Mouse (Mus musculus): ENCODE results near the gene Apela. TPM values are rescaled to one million over a fixed set of nuclear protein-coding genes. Genes with fewer than 3 reads are reported as not detected.
A peak's percentile ranks its signal among the peaks of the same experiment; 100 is the strongest.

The Apela gene
- total and polyA plus RNA-seq, 3 experiments, result not detected

DNA sequence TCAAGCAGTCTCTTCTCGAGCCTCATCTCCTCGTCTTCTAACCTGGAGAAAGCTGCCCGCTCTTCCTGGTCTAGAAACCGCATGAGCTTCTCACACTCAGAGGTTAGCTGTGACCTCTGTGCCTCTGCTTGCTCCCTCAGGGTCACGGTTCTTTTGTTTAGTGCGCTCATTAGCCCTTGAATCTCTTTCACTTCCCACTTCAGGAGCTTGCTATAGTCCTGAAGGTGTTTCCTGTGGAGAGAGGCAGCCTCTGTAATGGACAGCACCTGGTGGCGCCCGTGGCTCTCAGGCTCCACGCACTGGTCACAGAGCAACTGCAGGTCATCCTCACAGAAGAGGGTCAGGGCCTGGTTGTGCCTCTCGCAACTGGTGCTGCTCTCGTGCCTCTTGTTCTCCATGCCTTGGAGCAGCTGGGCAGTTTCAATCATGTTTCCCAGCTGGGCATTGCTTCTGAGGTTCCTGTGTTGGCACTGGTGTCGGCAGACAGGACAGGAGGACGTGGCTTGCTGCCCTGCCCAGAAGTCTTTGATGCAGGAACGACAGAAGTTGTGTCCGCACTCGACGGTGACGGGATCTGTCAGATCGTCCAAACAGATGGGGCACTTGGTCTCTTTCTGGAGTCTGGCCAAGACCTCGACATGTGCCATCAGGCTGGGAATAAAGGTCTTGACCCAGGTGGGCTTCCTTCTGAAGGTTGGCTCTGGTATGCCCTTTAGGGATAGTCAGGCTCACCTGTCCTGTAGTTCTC, 53.8 kb downstream of the Apela start:
- TF ChIP-seq ZC3H11A (IDR thresholded peaks at IDR 0.05; ENCODE audit: low read depth, low read length), result no peak
- TF ChIP-seq POLR2A (IDR thresholded peaks at IDR 0.05; ENCODE audit: low read depth, low read length), result no peak
- TF ChIP-seq GABPA (IDR thresholded peaks at IDR 0.05; ENCODE audit: insufficient replicate concordance, low read depth, low read length), result no peak
- TF ChIP-seq MAFK (IDR thresholded peaks at IDR 0.05; ENCODE audit: insufficient replicate concordance, low read length), result 0 out of 2 replicates have a peak, but pooled peaks have one; percentile 37
- TF ChIP-seq UBTF (IDR thresholded peaks at IDR 0.05; ENCODE audit: low read depth, low read length), result no peak
- peak; percentile 74 for TF ChIP-seq BHLHE40 (IDR thresholded peaks at IDR 0.05; ENCODE audit: low read depth, low read length)
- TF ChIP-seq JUN (IDR thresholded peaks at IDR 0.05; ENCODE audit: insufficient read depth, low read depth, low read length), result no peak
- TF ChIP-seq MEF2A (IDR thresholded peaks at IDR 0.05; ENCODE audit: borderline replicate concordance, low read depth, low read length), result 0 out of 2 replicates have a peak, but pooled peaks have one; percentile 18
- peak in 1 of 2 experiments; percentile 28; a peak in 1 of 4 replicates for TF ChIP-seq CTCF (conservative IDR thresholded peaks at IDR 0.05 in 1 of 2, IDR thresholded peaks at IDR 0.05 in 1 of 2; ENCODE audit: low read depth in 2 of 2, low read length in 2 of 2)
- peak; percentile 45; the same call in 1 of the 2 replicates for TF ChIP-seq ELF1 (IDR thresholded peaks at IDR 0.05; ENCODE audit: low read depth, low read length)
- TF ChIP-seq CHD1 (IDR thresholded peaks at IDR 0.05; ENCODE audit: low read depth, low read length), result no peak
- TF ChIP-seq MYC (IDR thresholded peaks at IDR 0.05; ENCODE audit: low read depth, low read length), result no peak
- TF ChIP-seq JUND (conservative IDR thresholded peaks at IDR 0.05; ENCODE audit: low read depth, low read length), result no peak
- no peak for TF ChIP-seq HCFC1 (IDR thresholded peaks at IDR 0.05; ENCODE audit: low read depth, low read length)
- no peak for TF ChIP-seq SIN3A (IDR thresholded peaks at IDR 0.05; ENCODE audit: low read length)
- no peak for TF ChIP-seq ZKSCAN1 (IDR thresholded peaks at IDR 0.05; ENCODE audit: borderline replicate concordance, low read depth, low read length)
- TF ChIP-seq RCOR1 (conservative IDR thresholded peaks at IDR 0.05; ENCODE audit: low read depth, low read length), result 0 out of 2 replicates have a peak, but pooled peaks have one; percentile 25
- TF ChIP-seq ETS1 (conservative IDR thresholded peaks at IDR 0.05; ENCODE audit: low read depth, low read length), result peak; percentile 20
- no peak for TF ChIP-seq E2F4 (IDR thresholded peaks at IDR 0.05; ENCODE audit: insufficient replicate concordance, low read depth, low read length)
- TF ChIP-seq CHD2 (IDR thresholded peaks at IDR 0.05; ENCODE audit: low read length), result no peak
- no peak for TF ChIP-seq POLR2AphosphoS2 (IDR thresholded peaks at IDR 0.05; ENCODE audit: low read depth, low read length)
- TF ChIP-seq USF1 (IDR thresholded peaks at IDR 0.05; ENCODE audit: low read depth, low read length), result no peak
- TF ChIP-seq ZMIZ1 (IDR thresholded peaks at IDR 0.05; ENCODE audit: low read depth, low read length), result no peak
- TF ChIP-seq PAX5 (IDR thresholded peaks at IDR 0.05; ENCODE audit: low read length), result no peak
- no peak for TF ChIP-seq SMC3 (IDR thresholded peaks at IDR 0.05; ENCODE audit: low read depth, low read length)
- TF ChIP-seq MAZ (IDR thresholded peaks at IDR 0.05; ENCODE audit: low read depth, low read length), result no peak
- TF ChIP-seq TCF12 (IDR thresholded peaks at IDR 0.05; ENCODE audit: low read depth, low read length), result peak; percentile 65; the same call in 1 of the 2 replicates
- no peak for TF ChIP-seq NRF1 (IDR thresholded peaks at IDR 0.05; ENCODE audit: low read depth, low read length)
- no peak for TF ChIP-seq ZNF384 (IDR thresholded peaks at IDR 0.05; ENCODE audit: low read depth, low read length)
- peak; percentile 79 for TF ChIP-seq EP300 (IDR thresholded peaks at IDR 0.05; ENCODE audit: low read length)
- peak; percentile 61 for TF ChIP-seq IRF4 (IDR thresholded peaks at IDR 0.05; ENCODE audit: low read depth, low read length)
- TF ChIP-seq MXI1 (IDR thresholded peaks at IDR 0.05; ENCODE audit: low read depth, low read length), result no peak
- no peak for TF ChIP-seq KAT2A (IDR thresholded peaks at IDR 0.05; ENCODE audit: insufficient replicate concordance, low read length)
- Histone ChIP-seq H3K9me3 (replicated peaks; ENCODE audit: low read length) (no peaks in the 10 kb centered on the region), H3K9ac (ENCODE audit: insufficient read depth, low read depth) (no peak overlapping the region), H3K27me3 (replicated peaks) (no peaks in the 10 kb centered on the region), H3K4me3 (replicated peaks in 1 of 3; ENCODE audit: low read depth in 2 of 3, low read length in 2 of 3, poor library complexity in 1 of 3) (no peak overlapping the region), H3K27ac (ENCODE audit: insufficient read depth, low read depth) (no peak overlapping the region), H3K4me2 (ENCODE audit: insufficient read depth, low read depth, poor library complexity, severe bottlenecking) (0 out of 2 replicates have a peak overlapping the region, but pooled peaks have one; percentile 21), H3K36me3 (replicated peaks in 1 of 2; ENCODE audit: control insufficient read depth in 1 of 2, insufficient read depth in 1 of 2, low read length in 1 of 2) (no peaks in the 10 kb centered on the region), H3K4me1 (ENCODE audit: control insufficient read depth in 1 of 2, insufficient read depth in 2 of 2) (peaks cover 8 to 41% of the 10 kb centered on the region in 2 experiments; a peak in 3 of 4 replicates), H3K79me2 (replicated peaks; ENCODE audit: control insufficient read depth, extremely low read depth, insufficient read depth, poor library complexity, severe bottlenecking) (no peaks in the 10 kb centered on the region)
- DNase-seq (ENCODE audit: extremely low read depth), result peak; percentile 52
- in situ Hi-C loops (cut with MboI; ENCODE audit: low pct_ligation_motif_present, low pct_unique_long_range_greater_than_20kb, low sequenced_read_pairs) (no loop called here), dilution Hi-C loops (cut with MboI; ENCODE audit: extremely low pct_ligation_motif_present, extremely low pct_unique_long_range_greater_than_20kb, low sequenced_read_pairs) (no loop called here)
